Mouse (Mus musculus): Measurements from ENCODE around the gene Epop. TPM values are rescaled to one million over a fixed set of nuclear protein-coding genes. Genes with fewer than 3 reads are reported as not detected.

The Epop gene
- polyA plus RNA-seq (2014; fragmentation: Nextera tagmentation; extraction: Ambion mirVana): 1.9 and 2.8 TPM in 2 replicates

GRCm38 (mm10) chr11:97629576-97629975 is at the start of gene Epop:
Gene Epop, minus strand, starts transcription at chr11:97629702.
- under 1% methylated on average over 46 of the region's 47 CpGs for WGBS
- H3K27ac ChIP-seq (replicated peaks; ENCODE audit: low read depth, low read length): 0 out of 2 replicates have a peak within 1 kb of the TSS, but pooled peaks have one; percentile 26
- peak; percentile 95 for DNase-seq
- H3K27me3 ChIP-seq (ENCODE audit: control insufficient read depth, insufficient read depth, low read length): peaks cover 58% of the 10 kb centered on the region
- no peaks in the 10 kb centered on the region for H3K36me3 ChIP-seq (ENCODE audit: control insufficient read depth, insufficient read depth, low read length)
- peak within 1 kb of the TSS; percentile 70 for H3K9ac ChIP-seq (replicated peaks; ENCODE audit: low read length)
- peaks cover 12% of the 10 kb centered on the region; the same call in 1 of the 2 replicates for H3K4me1 ChIP-seq (ENCODE audit: control insufficient read depth, insufficient read depth, low read length)
- no peaks in the 10 kb centered on the region for H3K9me3 ChIP-seq (ENCODE audit: control insufficient read depth, low read length)
- H3K4me2 ChIP-seq (ENCODE audit: low read length): peak within 1 kb of the TSS; percentile 83
- ATAC-seq (ENCODE audit: low FRiP score, low TSS enrichment): peak; percentile 91
- peak within 1 kb of the TSS; percentile 65 for H3K4me3 ChIP-seq (replicated peaks; ENCODE audit: low read depth, low read length)

GRCm38 (mm10) chr11:97678301-97678700 is 48.8 kb upstream of the Epop start:
- Histone ChIP-seq H3K4me3 (replicated peaks; ENCODE audit: low read depth, low read length) (no peak overlapping the region), H3K27me3 (ENCODE audit: control insufficient read depth, insufficient read depth, low read length) (no peaks in the 10 kb centered on the region), H3K36me3 (ENCODE audit: control insufficient read depth, insufficient read depth, low read length) (peaks cover 89% of the 10 kb centered on the region), H3K27ac (replicated peaks; ENCODE audit: low read depth, low read length) (no peak overlapping the region), H3K9ac (replicated peaks; ENCODE audit: low read length) (no peak overlapping the region), H3K9me3 (ENCODE audit: control insufficient read depth, low read length) (no peaks in the 10 kb centered on the region), H3K4me1 (ENCODE audit: control insufficient read depth, insufficient read depth, low read length) (peaks cover 9% of the 10 kb centered on the region; the same call in 1 of the 2 replicates), H3K4me2 (ENCODE audit: low read length) (no peak overlapping the region)
- 63% methylated on average over 15 of the region's 15 CpGs for WGBS
- ATAC-seq (ENCODE audit: low FRiP score, low TSS enrichment) (no peak; the same call in 1 of the 2 replicates), DNase-seq (no peak)

- no peak overlapping the region for H3K4me2 ChIP-seq (ENCODE audit: low read length)
- DNase-seq: no peak
- WGBS: 29% methylated on average over 8 of the region's 8 CpGs
- H3K4me3 ChIP-seq (replicated peaks; ENCODE audit: low read depth, low read length): no peak overlapping the region
- peaks cover 94% of the 10 kb centered on the region for H3K36me3 ChIP-seq (ENCODE audit: control insufficient read depth, insufficient read depth, low read length)
- H3K4me1 ChIP-seq (ENCODE audit: control insufficient read depth, insufficient read depth, low read length): peaks cover 9% of the 10 kb centered on the region; the same call in 1 of the 2 replicates
- H3K9ac ChIP-seq (replicated peaks; ENCODE audit: low read length): no peak overlapping the region
- H3K9me3 ChIP-seq (ENCODE audit: control insufficient read depth, low read length): no peaks in the 10 kb centered on the region
- H3K27ac ChIP-seq (replicated peaks; ENCODE audit: low read depth, low read length): 0 out of 2 replicates have a peak overlapping the region, but pooled peaks have one; percentile 9
- H3K27me3 ChIP-seq (ENCODE audit: control insufficient read depth, insufficient read depth, low read length): no peaks in the 10 kb centered on the region
- no peak for ATAC-seq (ENCODE audit: low FRiP score, low TSS enrichment)
These were observed 48.3 kb upstream of the Epop start for GRCm38 (mm10) chr11:97677842-97678241.

GRCm38 (mm10) chr11:97677381-97677780 is 47.9 kb upstream of the Epop start:
- DNase-seq (peak; percentile 68), ATAC-seq (ENCODE audit: low FRiP score, low TSS enrichment) (no peak)
- no peaks in the 10 kb centered on the region for H3K27me3 ChIP-seq (ENCODE audit: control insufficient read depth, insufficient read depth, low read length)
- H3K9me3 ChIP-seq (ENCODE audit: control insufficient read depth, low read length): no peaks in the 10 kb centered on the region
- 11% methylated on average over 15 of the region's 15 CpGs for WGBS
- H3K4me2 ChIP-seq (ENCODE audit: low read length): no peak overlapping the region
- peaks cover 94% of the 10 kb centered on the region for H3K36me3 ChIP-seq (ENCODE audit: control insufficient read depth, insufficient read depth, low read length)
- no peak overlapping the region for H3K9ac ChIP-seq (replicated peaks; ENCODE audit: low read length)
- H3K27ac ChIP-seq (replicated peaks; ENCODE audit: low read depth, low read length): peak overlapping the region; percentile 9; the same call in 1 of the 2 replicates
- no peak overlapping the region for H3K4me3 ChIP-seq (replicated peaks; ENCODE audit: low read depth, low read length)
- H3K4me1 ChIP-seq (ENCODE audit: control insufficient read depth, insufficient read depth, low read length): peaks cover 9% of the 10 kb centered on the region; the same call in 1 of the 2 replicates

GRCm38 (mm10) chr11:97676050-97676754 is 46.7 kb upstream of the Epop start:
- no peak for DNase-seq
- 0 out of 2 replicates have a peak overlapping the region, but pooled peaks have one; percentile 9 for H3K27ac ChIP-seq (replicated peaks; ENCODE audit: low read depth, low read length)
- H3K4me2 ChIP-seq (ENCODE audit: low read length): no peak overlapping the region
- H3K4me1 ChIP-seq (ENCODE audit: control insufficient read depth, insufficient read depth, low read length): peaks cover 9% of the 10 kb centered on the region; the same call in 1 of the 2 replicates
- H3K36me3 ChIP-seq (ENCODE audit: control insufficient read depth, insufficient read depth, low read length): peaks cover 94% of the 10 kb centered on the region
- 83% methylated on average over 15 of the region's 15 CpGs for WGBS
- no peak overlapping the region for H3K4me3 ChIP-seq (replicated peaks; ENCODE audit: low read depth, low read length)
- no peaks in the 10 kb centered on the region for H3K27me3 ChIP-seq (ENCODE audit: control insufficient read depth, insufficient read depth, low read length)
- ATAC-seq (ENCODE audit: low FRiP score, low TSS enrichment): no peak
- 0 out of 2 replicates have a peak overlapping the region, but pooled peaks have one; percentile 3 for H3K9ac ChIP-seq (replicated peaks; ENCODE audit: low read length)
- no peaks in the 10 kb centered on the region for H3K9me3 ChIP-seq (ENCODE audit: control insufficient read depth, low read length)

GRCm38 (mm10) chr11:97673148-97673547 is 43.6 kb upstream of the Epop start:
- 77% methylated on average over 11 of the region's 11 CpGs for WGBS

GRCm38 (mm10) chr11:97671177-97671527 is 41.6 kb upstream of the Epop start:
- Histone ChIP-seq H3K4me2 (ENCODE audit: low read length) (no peak overlapping the region), H3K4me1 (ENCODE audit: control insufficient read depth, insufficient read depth, low read length) (peaks cover 12% of the 10 kb centered on the region; the same call in 1 of the 2 replicates), H3K9me3 (ENCODE audit: control insufficient read depth, low read length) (no peaks in the 10 kb centered on the region), H3K27me3 (ENCODE audit: control insufficient read depth, insufficient read depth, low read length) (no peaks in the 10 kb centered on the region), H3K4me3 (replicated peaks; ENCODE audit: low read depth, low read length) (no peak overlapping the region), H3K9ac (replicated peaks; ENCODE audit: low read length) (no peak overlapping the region), H3K36me3 (ENCODE audit: control insufficient read depth, insufficient read depth, low read length) (peaks cover 86% of the 10 kb centered on the region), H3K27ac (replicated peaks; ENCODE audit: low read depth, low read length) (no peak overlapping the region)
- ATAC-seq (ENCODE audit: low FRiP score, low TSS enrichment): no peak
- WGBS: 35% methylated on average over 2 of the region's 2 CpGs
- no peak for DNase-seq

More at GRCm38 (mm10) chr11:97673148-97673547, 43.6 kb upstream of the Epop start:
- peaks cover 95% of the 10 kb centered on the region for H3K36me3 ChIP-seq (ENCODE audit: control insufficient read depth, insufficient read depth, low read length)
- ATAC-seq (ENCODE audit: low FRiP score, low TSS enrichment): no peak
- H3K4me2 ChIP-seq (ENCODE audit: low read length): no peak overlapping the region
- H3K27ac ChIP-seq (replicated peaks; ENCODE audit: low read depth, low read length): no peak overlapping the region
- no peak overlapping the region for H3K4me3 ChIP-seq (replicated peaks; ENCODE audit: low read depth, low read length)
- H3K4me1 ChIP-seq (ENCODE audit: control insufficient read depth, insufficient read depth, low read length): peaks cover 21% of the 10 kb centered on the region
- DNase-seq: no peak
- no peaks in the 10 kb centered on the region for H3K9me3 ChIP-seq (ENCODE audit: control insufficient read depth, low read length)
- no peak overlapping the region for H3K9ac ChIP-seq (replicated peaks; ENCODE audit: low read length)
- no peaks in the 10 kb centered on the region for H3K27me3 ChIP-seq (ENCODE audit: control insufficient read depth, insufficient read depth, low read length)

- Histone ChIP-seq H3K27ac (replicated peaks; ENCODE audit: low read depth, low read length) (no peak overlapping the region), H3K4me3 (replicated peaks; ENCODE audit: low read depth, low read length) (no peak overlapping the region), H3K9me3 (ENCODE audit: control insufficient read depth, low read length) (no peaks in the 10 kb centered on the region), H3K4me1 (ENCODE audit: control insufficient read depth, insufficient read depth, low read length) (peaks cover 13% of the 10 kb centered on the region), H3K27me3 (ENCODE audit: control insufficient read depth, insufficient read depth, low read length) (no peaks in the 10 kb centered on the region), H3K36me3 (ENCODE audit: control insufficient read depth, insufficient read depth, low read length) (peaks cover 80% of the 10 kb centered on the region), H3K9ac (replicated peaks; ENCODE audit: low read length) (no peak overlapping the region), H3K4me2 (ENCODE audit: low read length) (no peak overlapping the region)
- ATAC-seq (ENCODE audit: low FRiP score, low TSS enrichment) (no peak), DNase-seq (no peak)
- WGBS: 65% methylated on average over 13 of the region's 13 CpGs
These were observed 41.0 kb upstream of the Epop start for GRCm38 (mm10) chr11:97670234-97671176.

All from midbrain, embryonic 14.5 days (tissue).